Mouse (Mus musculus): ENCODE data around the gene Tex13b.
"Not testable (repeated sequence)": the region's sequence is repeated elsewhere in the genome, so short reads cannot be mapped to it uniquely, and the experiment has no call there.

Tex13b gene

GRCm38 (mm10) chrX:140813312-140814006, at the start of gene Tex13b:
Gene Tex13b (minus strand): TSS chrX:140813433.
- DNase-seq (ENCODE audit: low spot score) = no peak

GRCm38 (mm10) chrX:140862760-140863159, 49.5 kb upstream of the Tex13b start:
- no peak for DNase-seq (ENCODE audit: low spot score)

- no peak for DNase-seq (ENCODE audit: low spot score)
Measured at GRCm38 (mm10) chrX:140857445-140857844, 44.2 kb upstream of the Tex13b start.

DNA sequence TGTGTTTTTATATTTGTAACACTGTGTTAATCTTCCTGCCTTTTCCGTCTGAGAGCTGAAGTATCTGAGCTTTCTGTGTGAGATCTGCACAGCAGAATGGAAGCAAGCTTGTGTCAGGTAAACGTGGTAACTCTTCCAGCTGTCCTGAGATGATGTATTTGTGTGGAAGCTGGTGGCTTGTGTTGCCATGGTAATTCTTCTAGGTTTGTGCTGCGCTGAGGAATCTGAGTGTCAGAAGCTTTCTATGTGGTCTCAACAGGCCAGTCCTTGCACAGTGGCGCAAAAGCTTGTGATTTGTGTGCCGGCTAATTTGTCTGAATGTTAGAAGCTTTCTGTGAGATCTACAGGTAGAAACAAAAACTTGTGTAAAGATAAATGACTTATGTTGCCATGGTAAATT, 43.8 kb upstream of the Tex13b start:
- not testable (repeated sequence) for DNase-seq (ENCODE audit: low spot score)

- no peak for DNase-seq (ENCODE audit: low spot score)
Measured at GRCm38 (mm10) chrX:140854561-140854960, 41.3 kb upstream of the Tex13b start.

- not testable (repeated sequence) for DNase-seq (ENCODE audit: low spot score)
Measured at GRCm38 (mm10) chrX:140845401-140845800, 32.2 kb upstream of the Tex13b start.

DNA sequence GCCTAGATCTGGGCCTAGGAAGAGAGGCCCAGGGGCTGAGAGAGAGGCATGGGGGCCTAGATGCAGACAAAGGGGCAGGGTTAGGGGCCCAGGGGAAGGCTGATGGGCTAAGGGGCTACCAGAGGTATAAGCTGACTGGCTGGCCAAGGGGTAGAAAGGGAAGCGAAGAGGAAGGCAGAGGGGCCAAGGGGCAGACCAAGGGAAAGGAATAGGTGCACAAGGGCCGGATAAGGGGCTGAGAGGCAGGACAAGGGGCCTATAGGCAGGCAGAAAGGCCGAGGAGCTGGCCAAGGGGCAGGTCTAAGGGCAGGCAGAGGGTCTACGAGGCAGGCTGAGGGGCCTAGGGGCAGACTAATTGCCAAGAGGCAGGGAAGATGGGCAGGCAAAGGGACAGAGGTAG, 26.7 kb upstream of the Tex13b start:
- DNase-seq (ENCODE audit: low spot score) = no peak

DNA sequence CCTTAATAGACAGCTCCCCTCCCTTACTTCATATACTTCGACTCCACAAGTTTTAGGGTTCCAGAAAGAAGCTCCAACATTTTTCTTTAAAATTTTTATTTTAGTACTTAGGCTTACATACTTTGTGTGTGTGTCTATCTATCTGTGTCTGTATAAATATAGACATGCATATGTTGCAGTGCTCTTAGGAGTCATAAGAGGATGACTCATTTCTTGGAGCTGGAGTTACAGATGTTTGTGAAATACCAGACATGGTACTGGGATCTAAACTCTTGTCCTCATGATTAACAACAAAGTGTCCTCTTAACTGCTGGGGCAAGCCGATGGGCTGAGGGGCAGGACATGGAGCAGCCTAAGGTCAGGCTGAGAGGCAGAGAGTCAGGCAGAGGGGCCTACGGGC, 24.8 kb upstream of the Tex13b start:
- DNase-seq (ENCODE audit: low spot score) = no peak

DNA sequence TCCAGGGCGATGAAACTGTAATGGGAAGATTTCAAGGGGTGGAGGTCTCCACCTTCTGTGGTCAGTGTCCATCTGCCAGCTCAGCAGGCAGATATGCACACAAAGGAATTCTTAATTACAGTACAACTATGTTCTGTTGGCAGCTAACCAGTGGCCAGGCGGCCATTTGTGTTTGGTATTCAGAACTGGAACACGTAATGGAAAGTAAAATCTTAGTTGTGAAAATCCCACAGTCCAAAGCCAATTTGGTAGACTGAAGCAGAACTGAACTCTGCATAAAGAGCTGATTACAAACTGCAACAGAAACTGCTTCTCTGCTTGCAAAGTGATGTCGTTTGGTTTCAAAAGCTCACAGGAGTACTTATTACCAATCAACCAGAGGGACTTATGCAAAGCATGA, 18.5 kb upstream of the Tex13b start:
- no peak for DNase-seq (ENCODE audit: low spot score)

DNA sequence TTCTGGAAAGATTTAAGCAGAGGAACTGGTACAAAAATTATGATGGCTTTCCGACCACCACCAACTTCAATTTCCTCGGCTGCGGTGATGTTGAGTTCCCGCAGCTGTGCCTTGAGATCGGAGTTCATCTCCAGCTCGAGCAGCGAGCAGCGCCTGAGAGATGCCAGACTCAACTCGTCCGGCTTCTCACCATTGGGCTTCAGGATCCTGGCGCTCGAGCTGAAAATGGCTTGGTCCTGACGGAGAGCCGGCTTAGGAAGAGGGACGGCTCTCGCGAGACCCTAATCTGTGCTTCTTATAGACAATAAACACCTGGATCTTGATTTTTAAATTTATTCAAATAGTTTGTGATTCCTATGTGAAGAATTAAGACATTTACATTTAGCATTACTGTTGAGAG, 9.1 kb upstream of the Tex13b start:
- no peak for DNase-seq (ENCODE audit: low spot score)

- DNase-seq (ENCODE audit: low spot score) = no peak
Measured at GRCm38 (mm10) chrX:140805340-140805739, 7.9 kb downstream of the Tex13b start.

DNA sequence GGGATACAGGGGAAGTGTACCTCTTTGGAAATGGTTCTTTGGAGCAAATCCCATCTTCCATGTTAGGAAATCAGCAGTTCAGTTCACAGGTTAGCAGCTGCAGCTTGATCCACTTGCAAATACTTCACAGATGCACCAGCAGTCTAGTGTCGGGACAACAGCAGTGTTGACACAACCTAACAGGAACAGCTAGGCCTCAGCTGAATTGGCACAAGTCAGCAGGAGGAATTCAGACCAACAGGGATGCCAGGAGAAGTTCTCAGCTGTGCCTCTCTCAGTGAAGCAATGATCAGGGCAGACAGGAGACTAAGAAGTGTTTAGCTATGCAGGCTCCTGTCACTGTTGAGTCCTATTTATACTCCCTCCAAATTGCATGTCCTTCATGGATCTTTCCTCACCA, 43.4 kb downstream of the Tex13b start:
- DNase-seq (ENCODE audit: low spot score) = no peak

Measured in urinary bladder, postnatal 10 days (tissue).